Mouse (Mus musculus) kidney, adult 18-20 months (tissue): ENCODE data around the gene Rasgrp2.

Source experiments
- DNase-seq: peaks from one replicate; pipeline ENCODE4 v3.0.0; 2021

The Rasgrp2 gene

GRCm38 (mm10) chr19:6443016-6443415 is 43.9 kb downstream of the Rasgrp2 start:
- no peak for DNase-seq

DNA sequence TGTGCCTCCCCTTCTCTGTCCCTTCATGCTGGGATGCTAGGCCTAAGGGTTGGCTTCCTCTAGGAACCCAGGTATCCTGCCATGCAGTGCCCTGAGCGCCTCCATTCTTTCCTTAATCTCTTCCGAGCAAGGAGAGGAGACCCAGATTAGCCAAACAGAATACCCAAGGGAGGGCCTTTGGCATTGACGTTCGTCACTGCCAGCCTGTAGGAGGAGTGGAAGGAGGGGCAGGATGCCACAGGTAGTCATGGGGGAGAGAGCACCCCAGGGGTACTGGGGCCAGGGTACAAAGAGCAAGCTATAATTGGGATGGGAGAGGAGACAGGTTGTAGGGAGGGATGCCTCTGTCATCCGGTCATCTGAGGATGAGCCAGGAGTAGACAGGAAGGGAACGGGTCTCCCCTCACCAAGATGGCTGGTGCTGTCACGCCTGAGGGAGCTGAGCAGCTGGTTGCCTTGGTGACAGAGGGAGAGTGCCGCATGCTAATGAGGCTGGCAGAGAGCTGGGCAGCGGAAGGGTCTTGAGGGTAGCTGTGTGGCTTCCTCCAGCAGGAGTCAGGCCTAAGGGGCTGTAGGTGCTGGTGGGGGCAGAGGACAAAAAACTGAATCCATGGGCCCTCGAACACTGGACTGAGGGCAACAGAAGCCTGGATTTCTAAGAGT is 46.8 kb downstream of the Rasgrp2 start:
- DNase-seq, result no peak

GRCm38 (mm10) chr19:6446736-6447437 is 47.7 kb downstream of the Rasgrp2 start:
- DNase-seq, result no peak

DNA sequence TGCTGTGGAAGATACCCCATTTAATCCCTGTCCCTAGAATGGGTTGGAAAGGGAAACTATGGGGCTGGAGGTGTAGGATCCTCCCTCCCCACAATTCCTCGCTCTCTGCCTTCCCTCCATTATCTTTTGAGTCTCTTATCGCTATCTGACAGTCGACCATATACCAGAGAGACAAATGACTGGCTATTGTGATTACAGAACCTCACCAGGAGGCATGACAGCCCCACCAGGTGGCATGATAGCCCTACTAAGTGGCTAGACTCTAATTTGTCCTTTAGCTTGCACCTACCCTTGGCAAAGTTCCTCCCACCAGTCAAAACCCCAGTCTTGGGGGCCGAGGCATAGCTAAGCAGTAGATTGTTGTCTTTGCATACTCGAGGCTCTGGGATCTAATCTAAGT is 49.6 kb downstream of the Rasgrp2 start:
- no peak for DNase-seq

DNA sequence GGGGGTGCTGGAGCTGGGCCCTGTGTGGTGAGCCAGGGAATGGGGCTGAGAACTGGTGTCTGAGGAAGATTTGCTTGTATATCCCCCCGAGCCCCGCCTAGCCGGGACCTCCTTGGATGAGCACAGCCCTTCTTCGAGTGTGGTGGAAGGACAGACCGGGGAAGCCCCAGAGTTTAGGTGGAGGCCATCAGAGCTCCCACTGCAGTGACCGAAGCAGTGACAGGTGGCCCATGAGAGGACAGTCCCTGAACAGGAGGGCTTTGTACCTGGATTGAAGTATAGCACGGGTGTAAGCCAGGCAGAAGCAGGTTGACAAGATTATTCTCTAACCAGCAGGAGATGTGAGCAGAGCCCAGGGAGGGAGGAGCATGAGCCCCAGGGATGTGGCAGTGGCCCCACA is 50.7 kb downstream of the Rasgrp2 start:
- no peak for DNase-seq

GRCm38 (mm10) chr19:6452030-6452494 is 52.9 kb downstream of the Rasgrp2 start:
- DNase-seq, result peak; percentile 77

- DNase-seq, result no peak
Measured at GRCm38 (mm10) chr19:6452672-6453310, 53.7 kb downstream of the Rasgrp2 start.

DNA sequence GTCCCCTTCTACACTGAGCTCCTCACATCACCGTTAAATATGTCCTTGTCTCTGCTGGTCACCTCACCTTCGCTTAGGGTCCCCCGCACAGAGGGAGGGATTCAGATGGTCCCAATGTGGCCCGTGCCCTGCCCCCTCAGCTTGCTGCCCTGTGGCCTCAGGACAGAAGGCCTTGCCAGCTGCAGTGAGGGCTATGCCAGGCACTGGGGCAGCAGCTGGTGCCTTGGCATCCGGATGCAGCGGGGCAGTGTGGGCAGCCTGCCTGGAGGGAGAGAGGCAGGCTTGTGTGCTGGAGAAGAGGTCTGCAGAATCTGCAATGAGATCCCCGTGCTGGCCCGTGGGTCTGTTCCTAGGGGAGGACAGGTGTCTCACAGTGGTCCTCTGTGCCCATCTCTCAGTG is 54.2 kb downstream of the Rasgrp2 start:
- no peak for DNase-seq

DNA sequence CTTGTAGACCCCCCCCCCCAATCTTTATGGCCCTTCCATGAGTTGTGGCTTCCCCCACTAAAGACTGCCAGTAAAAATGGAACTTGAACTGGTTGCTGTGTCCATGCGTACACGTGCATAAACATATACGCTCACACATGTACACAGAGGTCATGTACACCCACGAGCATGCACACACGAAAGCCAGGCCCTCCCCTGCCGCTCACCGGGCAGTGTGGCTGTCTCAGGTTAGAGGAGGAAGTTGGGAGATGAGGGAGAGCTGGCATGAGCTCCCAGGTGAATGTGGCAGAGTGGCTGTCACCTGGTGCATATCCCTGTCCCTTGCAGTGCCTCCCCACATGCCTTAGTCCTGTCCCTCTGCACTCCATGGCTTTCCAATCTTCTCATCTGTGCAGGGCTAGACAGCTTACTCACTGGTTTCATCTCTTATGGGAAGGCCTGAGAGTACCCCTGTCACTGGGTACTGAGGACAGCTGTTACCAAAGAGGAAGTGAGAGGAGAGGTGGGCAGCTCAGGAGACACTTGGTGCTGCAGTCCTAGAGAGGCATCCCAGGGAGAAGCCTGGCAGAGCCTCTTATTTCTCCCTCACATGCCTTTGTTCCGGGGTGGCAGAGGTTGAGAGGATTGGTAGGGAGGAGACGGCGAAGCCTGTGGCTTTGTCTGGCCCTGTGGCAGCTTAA is 55.0 kb downstream of the Rasgrp2 start:
- no peak for DNase-seq

GRCm38 (mm10) chr19:6459504-6459903 is 60.4 kb downstream of the Rasgrp2 start:
- DNase-seq, result no peak

DNA sequence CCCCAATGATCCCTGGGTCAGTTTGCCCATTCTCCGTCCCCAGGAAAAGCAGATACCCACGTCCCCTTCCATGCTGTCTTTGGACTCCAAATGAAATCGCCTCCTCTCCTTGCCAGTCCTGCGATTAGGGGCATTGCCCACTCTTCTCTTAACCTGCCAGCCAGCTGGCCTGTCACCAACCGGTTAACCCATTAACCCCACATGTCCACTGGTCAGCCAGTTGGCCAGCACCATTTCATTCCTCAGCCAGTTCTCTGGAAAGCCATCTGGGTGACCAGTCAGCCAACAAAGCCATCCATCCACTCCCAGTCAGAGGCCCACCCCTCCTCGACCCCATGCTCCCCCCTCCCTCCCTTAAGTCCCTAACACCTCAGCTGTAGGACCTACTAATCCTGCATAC is 63.7 kb downstream of the Rasgrp2 start:
- no peak for DNase-seq

DNA sequence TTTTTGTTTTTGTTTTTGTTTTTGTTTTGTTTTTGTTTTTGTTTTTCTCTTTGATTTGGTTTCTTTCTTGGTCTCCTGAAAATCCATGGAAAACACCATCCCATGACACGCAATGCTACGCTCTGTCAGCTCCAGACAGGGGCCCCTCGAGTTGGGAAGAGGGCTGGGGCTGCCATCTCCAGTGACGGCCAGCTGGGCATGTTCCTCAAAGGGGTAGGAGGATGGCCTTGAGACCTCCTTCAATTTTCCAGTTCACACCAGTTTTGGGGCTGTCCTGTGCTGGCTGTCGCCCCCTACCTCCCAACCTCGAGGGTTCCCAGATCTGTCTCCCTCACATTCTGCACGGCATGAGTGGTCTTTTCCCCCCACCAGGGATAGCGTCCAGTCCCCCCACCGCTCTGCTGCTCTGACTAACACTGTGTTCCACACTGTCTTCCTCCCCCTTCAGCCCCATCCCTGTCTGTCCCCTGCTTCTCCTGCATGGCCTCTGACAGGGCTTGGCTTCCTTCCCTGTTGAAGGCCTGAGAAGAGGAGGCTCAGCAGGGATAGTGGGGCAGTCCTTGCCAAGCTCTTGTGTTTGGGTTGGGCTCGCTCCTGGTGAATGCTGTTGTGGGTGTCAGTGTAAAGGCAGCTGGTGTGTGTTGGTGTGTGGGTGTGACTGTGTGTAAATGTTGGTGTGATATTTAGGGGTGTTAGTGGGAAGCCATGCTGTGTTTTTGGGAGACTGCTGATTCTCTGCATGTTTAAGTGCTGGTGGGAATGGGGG is 65.3 kb downstream of the Rasgrp2 start:
- DNase-seq, result no peak
